Mouse (Mus musculus) neural tube, embryonic 10.5 days (tissue): ENCODE data around the gene Rnf144a.
"Not testable (repeated sequence)": the region's sequence is repeated elsewhere in the genome, so short reads cannot be mapped to it uniquely, and the experiment has no call there.

Experiments
- DNase-seq: peaks from one replicate; pipeline ENCODE4 v3.0.0-alpha.2; 2017; ENCODE audit warnings: low spot score; ENCODE audit errors: extremely low spot score

Gene Rnf144a

GRCm38 (mm10) chr12:26415104-26415771 is at the start of gene Rnf144a:
Gene Rnf144a, minus strand, starts transcription at chr12:26415254.
- peak; percentile 97 for DNase-seq

- DNase-seq: no peak
Measured at GRCm38 (mm10) chr12:26460091-26460490, 45.0 kb upstream of the Rnf144a start.

- DNase-seq: peak; percentile 17
Measured at GRCm38 (mm10) chr12:26456028-26456698, 41.1 kb upstream of the Rnf144a start, which contains the start of gene Rsad2. Gene Rsad2, minus strand, starts transcription at chr12:26456452.

GRCm38 (mm10) chr12:26454682-26455081 is 39.6 kb upstream of the Rnf144a start:
- DNase-seq: no peak

- DNase-seq: no peak
Measured at GRCm38 (mm10) chr12:26452951-26453350, 37.9 kb upstream of the Rnf144a start.

GRCm38 (mm10) chr12:26451150-26451549 is 36.1 kb upstream of the Rnf144a start:
- no peak for DNase-seq

- no peak for DNase-seq
Measured at GRCm38 (mm10) chr12:26449483-26449882, 34.4 kb upstream of the Rnf144a start.

GRCm38 (mm10) chr12:26446377-26447045 is 31.5 kb upstream of the Rnf144a start:
- DNase-seq: no peak

- DNase-seq: no peak
Measured at GRCm38 (mm10) chr12:26444511-26444910, 29.5 kb upstream of the Rnf144a start.

- peak; percentile 60 for DNase-seq
Measured at GRCm38 (mm10) chr12:26444054-26444453, 29.0 kb upstream of the Rnf144a start.

- no peak for DNase-seq
Measured at GRCm38 (mm10) chr12:26439366-26439765, 24.3 kb upstream of the Rnf144a start.

GRCm38 (mm10) chr12:26437950-26438349 is 22.9 kb upstream of the Rnf144a start:
- no peak for DNase-seq

- no peak for DNase-seq
Measured at GRCm38 (mm10) chr12:26436334-26436733, 21.3 kb upstream of the Rnf144a start.

- DNase-seq: not testable (repeated sequence)
Measured at GRCm38 (mm10) chr12:26428771-26429170, 13.7 kb upstream of the Rnf144a start.

- DNase-seq: no peak
Measured at GRCm38 (mm10) chr12:26424841-26425240, 9.8 kb upstream of the Rnf144a start.

GRCm38 (mm10) chr12:26418322-26418721 is 3.3 kb upstream of the Rnf144a start:
- no peak for DNase-seq

- DNase-seq: no peak
Measured at GRCm38 (mm10) chr12:26416636-26417295, 1.7 kb upstream of the Rnf144a start.

GRCm38 (mm10) chr12:26414451-26415103 is 477 bp downstream of the Rnf144a start:
- DNase-seq: peak; percentile 74

- peak; percentile 52 for DNase-seq
Measured at GRCm38 (mm10) chr12:26413961-26414411, 1.1 kb downstream of the Rnf144a start.

- DNase-seq: no peak
Measured at GRCm38 (mm10) chr12:26412802-26413201, 2.3 kb downstream of the Rnf144a start.

- no peak for DNase-seq
Measured at GRCm38 (mm10) chr12:26411841-26412450, 3.1 kb downstream of the Rnf144a start.
